Mouse (Mus musculus): ENCODE results near the gene Rhobtb1.

The Rhobtb1 gene

GRCm38 (mm10) chr10:69320667-69321518, 169.7 kb downstream of the Rhobtb1 start:
- POLR2A ChIA-PET = interaction anchor here in 3 of 4 experiments (0.5 to 1.7 kb wide), 13 partner anchors 9 to 145 kb away, joined by 3 to 6 read pairs (median 3); partner anchors contain the start of genes A930033H14Rik (in 1 of the 3) and Cdk1 (in 1 of the 3)

GRCm38 (mm10) chr10:69321519-69322035, 170.3 kb downstream of the Rhobtb1 start:
- ChIA-PET POLR2A (interaction anchor here in 2 of 4 experiments (0.6 to 1.6 kb wide), 8 partner anchors 10 to 31 kb away, joined by 3 to 6 read pairs (median 3); partner anchors contain the start of gene Cdk1 (in 1 of the 2)), CTCF (interaction anchor here (0.5 to 2.5 kb wide), 27 partner anchors 8 to 1179 kb away, joined by 3 to 30 read pairs (median 4); partner anchors contain the start of gene Cdk1 (in 1 of the 4))

More at GRCm38 (mm10) chr10:69320667-69321518, 169.7 kb downstream of the Rhobtb1 start:
- CTCF ChIA-PET = interaction anchor here (0.5 to 2.5 kb wide), 36 partner anchors 8 to 1179 kb away, joined by 3 to 30 read pairs (median 4); partner anchors contain the start of gene Cdk1 (in 1 of the 4)

GRCm38 (mm10) chr10:69323986-69324385, 172.8 kb downstream of the Rhobtb1 start:
- ChIA-PET POLR2A (interaction anchor here in 3 of 4 experiments (1.0 to 2.1 kb wide), 8 partner anchors 9 to 29 kb away, joined by 3 to 6 read pairs (median 4); partner anchors contain the start of gene Cdk1 (in 2 of the 3)), CTCF (interaction anchor here in 1 of 4 experiments (2.9 kb wide), 1 partner anchor 17 kb away, joined by 13 read pairs; no protein-coding TSS in a partner anchor)

- ChIA-PET CTCF (interaction anchor here in 2 of 4 experiments (0.7 to 2.9 kb wide), 2 partner anchors 18 to 1325 kb away, joined by 4 to 13 read pairs; no protein-coding TSS in a partner anchor), POLR2A (interaction anchor here in 3 of 4 experiments (0.6 to 1.7 kb wide), 8 partner anchors 9 to 28 kb away, joined by 3 to 6 read pairs (median 4); partner anchors contain the start of gene Cdk1 (in 1 of the 3))
Observed at GRCm38 (mm10) chr10:69324816-69325215, 173.6 kb downstream of the Rhobtb1 start.

- ChIA-PET CTCF (interaction anchor here in 1 of 4 experiments (3.7 kb wide), 1 partner anchor 19 kb away, joined by 21 read pairs; no protein-coding TSS in a partner anchor), POLR2A (interaction anchor here in 1 of 4 experiments (3.4 kb wide), 1 partner anchor 25 kb away, joined by 46 read pairs; the partner anchor contains the start of gene Cdk1)
Observed at GRCm38 (mm10) chr10:69326433-69326832, 175.2 kb downstream of the Rhobtb1 start.

GRCm38 (mm10) chr10:69327362-69327761, 176.1 kb downstream of the Rhobtb1 start:
- ChIA-PET POLR2A (interaction anchor here (0.5 to 3.4 kb wide), 37 partner anchors 9 to 1190 kb away, joined by 3 to 46 read pairs (median 4); partner anchors contain the start of gene Cdk1 (in 3 of the 4)), CTCF (interaction anchor here (0.5 to 3.7 kb wide), 9 partner anchors 9 to 432 kb away, joined by 3 to 21 read pairs (median 8); no protein-coding TSS in a partner anchor)

- CTCF ChIA-PET = interaction anchor here (0.6 to 3.7 kb wide), 12 partner anchors 9 to 665 kb away, joined by 3 to 21 read pairs (median 4); no protein-coding TSS in a partner anchor
- POLR2A ChIA-PET = interaction anchor here (0.5 to 3.4 kb wide), 41 partner anchors 9 to 1226 kb away, joined by 3 to 46 read pairs (median 4); partner anchors contain the start of gene Cdk1 (in 3 of the 4)
Observed at GRCm38 (mm10) chr10:69328029-69328655, 176.9 kb downstream of the Rhobtb1 start.

GRCm38 (mm10) chr10:69328656-69329046, 177.4 kb downstream of the Rhobtb1 start:
- POLR2A ChIA-PET = interaction anchor here (0.7 to 3.4 kb wide), 23 partner anchors 8 to 1227 kb away, joined by 3 to 46 read pairs (median 7); partner anchors contain the start of gene Cdk1 (in 2 of the 4)
- CTCF ChIA-PET = interaction anchor here in 1 of 4 experiments (0.6 to 3.7 kb wide), 7 partner anchors 7 to 666 kb away, joined by 3 to 21 read pairs (median 4); no protein-coding TSS in a partner anchor

GRCm38 (mm10) chr10:69331231-69331630, 180.0 kb downstream of the Rhobtb1 start:
- ChIA-PET POLR2A (interaction anchor here in 3 of 4 experiments (0.6 to 9.8 kb wide), 8 partner anchors 10 to 48 kb away, joined by 3 to 121 read pairs (median 4); partner anchors contain the start of gene Cdk1 (in 2 of the 3)), CTCF (interaction anchor here in 1 of 4 experiments (0.7 kb wide), 1 partner anchor 11 kb away, joined by 5 read pairs; no protein-coding TSS in a partner anchor)

- POLR2A ChIA-PET = interaction anchor here in 3 of 4 experiments (0.8 to 9.8 kb wide), 8 partner anchors 9 to 109 kb away, joined by 3 to 121 read pairs (median 10); partner anchors contain the start of gene Cdk1 (in 3 of the 3)
- CTCF ChIA-PET = interaction anchor here in 1 of 4 experiments (1.4 to 2.0 kb wide), 2 partner anchors 12 to 27 kb away, joined by 5 to 7 read pairs; no protein-coding TSS in a partner anchor
Observed at GRCm38 (mm10) chr10:69333212-69333611, 182.0 kb downstream of the Rhobtb1 start.

- ChIA-PET POLR2A (interaction anchor here (0.6 to 9.8 kb wide), 14 partner anchors 9 to 1104 kb away, joined by 3 to 121 read pairs (median 5); partner anchors contain the start of gene Cdk1 (in 3 of the 4)), CTCF (interaction anchor here in 1 of 4 experiments (1.1 to 2.0 kb wide), 4 partner anchors 13 to 233 kb away, joined by 3 to 7 read pairs (median 4); no protein-coding TSS in a partner anchor)
Observed at GRCm38 (mm10) chr10:69334271-69335194, 183.3 kb downstream of the Rhobtb1 start.

GRCm38 (mm10) chr10:69335195-69335536, 183.9 kb downstream of the Rhobtb1 start:
- ChIA-PET CTCF (interaction anchor here in 3 of 4 experiments (0.6 to 2.0 kb wide), 5 partner anchors 14 to 30 kb away, joined by 3 to 7 read pairs (median 4); no protein-coding TSS in a partner anchor), POLR2A (interaction anchor here (0.6 to 9.8 kb wide), 13 partner anchors 7 to 240 kb away, joined by 3 to 121 read pairs (median 6); partner anchors contain the start of gene Cdk1 (in 4 of the 4))

- ChIA-PET CTCF (interaction anchor here in 3 of 4 experiments (0.6 to 1.1 kb wide), 4 partner anchors 14 to 30 kb away, joined by 3 to 4 read pairs (median 4); no protein-coding TSS in a partner anchor), POLR2A (interaction anchor here (0.6 to 9.8 kb wide), 13 partner anchors 7 to 29 kb away, joined by 3 to 121 read pairs (median 8); partner anchors contain the start of gene Cdk1 (in 4 of the 4))
Observed at GRCm38 (mm10) chr10:69335611-69336010, 184.4 kb downstream of the Rhobtb1 start.

- POLR2A ChIA-PET = interaction anchor here (1.5 to 9.8 kb wide), 11 partner anchors 8 to 30 kb away, joined by 3 to 121 read pairs (median 10); partner anchors contain the start of gene Cdk1 (in 3 of the 4)
- CTCF ChIA-PET = interaction anchor here in 1 of 4 experiments (0.9 to 1.1 kb wide), 2 partner anchors 8 to 30 kb away, joined by 3 to 4 read pairs; no protein-coding TSS in a partner anchor
Observed at GRCm38 (mm10) chr10:69336219-69336618, 185.0 kb downstream of the Rhobtb1 start.

GRCm38 (mm10) chr10:69340001-69340400, 188.8 kb downstream of the Rhobtb1 start:
- ChIA-PET CTCF (interaction anchor here in 2 of 4 experiments (0.8 to 1.1 kb wide), 2 partner anchors 33 kb away, joined by 3 read pairs; no protein-coding TSS in a partner anchor), POLR2A (interaction anchor here (0.6 to 9.8 kb wide), 17 partner anchors 5 to 1027 kb away, joined by 3 to 121 read pairs (median 5); partner anchors contain the start of gene Cdk1 (in 4 of the 4))
